Mouse (Mus musculus): Measurements from ENCODE around the gene Ccr10. TPM values are rescaled to one million over a fixed set of nuclear protein-coding genes. Genes with fewer than 3 reads are reported as not detected.

Gene Ccr10
- total RNA-seq, 2 experiments from 2014 or later: not detected

GRCm38 (mm10) chr11:101155728-101156371, 19.4 kb downstream of the Ccr10 start, which contains the start of gene Tubg2:
TSS of gene Tubg2 (plus strand) at chr11:101155907.
- peak; percentile 42 for ATAC-seq (replicated peaks; ENCODE audit: poor library complexity)

- no peak for ATAC-seq (replicated peaks; ENCODE audit: poor library complexity)
Measured at GRCm38 (mm10) chr11:101155151-101155550, 20.1 kb downstream of the Ccr10 start.

DNA sequence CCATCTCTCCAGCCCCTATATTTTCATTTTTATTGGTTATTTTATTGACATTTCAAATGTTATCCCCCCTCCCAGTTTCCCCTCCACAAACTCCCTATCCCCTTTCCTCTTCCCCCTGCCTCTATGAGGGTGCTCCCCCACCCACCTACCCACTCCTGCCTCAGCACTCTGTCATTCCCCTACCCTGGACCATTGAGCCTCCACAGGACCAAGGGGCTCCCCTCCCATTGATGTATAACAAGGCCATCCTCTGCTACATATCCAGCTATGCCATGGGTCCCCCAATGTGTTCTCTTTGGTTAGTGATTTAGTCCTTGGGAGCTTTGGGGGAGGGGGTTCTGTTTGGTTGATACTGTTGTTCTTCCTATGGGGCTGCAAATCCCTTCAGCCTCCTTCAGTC, 20.6 kb downstream of the Ccr10 start:
- no peak for ATAC-seq (replicated peaks; ENCODE audit: poor library complexity)

GRCm38 (mm10) chr11:101152825-101153224, 22.4 kb downstream of the Ccr10 start:
- no peak for ATAC-seq (replicated peaks; ENCODE audit: poor library complexity)

GRCm38 (mm10) chr11:101151063-101151462, 24.2 kb downstream of the Ccr10 start:
- no peak for ATAC-seq (replicated peaks; ENCODE audit: poor library complexity)

DNA sequence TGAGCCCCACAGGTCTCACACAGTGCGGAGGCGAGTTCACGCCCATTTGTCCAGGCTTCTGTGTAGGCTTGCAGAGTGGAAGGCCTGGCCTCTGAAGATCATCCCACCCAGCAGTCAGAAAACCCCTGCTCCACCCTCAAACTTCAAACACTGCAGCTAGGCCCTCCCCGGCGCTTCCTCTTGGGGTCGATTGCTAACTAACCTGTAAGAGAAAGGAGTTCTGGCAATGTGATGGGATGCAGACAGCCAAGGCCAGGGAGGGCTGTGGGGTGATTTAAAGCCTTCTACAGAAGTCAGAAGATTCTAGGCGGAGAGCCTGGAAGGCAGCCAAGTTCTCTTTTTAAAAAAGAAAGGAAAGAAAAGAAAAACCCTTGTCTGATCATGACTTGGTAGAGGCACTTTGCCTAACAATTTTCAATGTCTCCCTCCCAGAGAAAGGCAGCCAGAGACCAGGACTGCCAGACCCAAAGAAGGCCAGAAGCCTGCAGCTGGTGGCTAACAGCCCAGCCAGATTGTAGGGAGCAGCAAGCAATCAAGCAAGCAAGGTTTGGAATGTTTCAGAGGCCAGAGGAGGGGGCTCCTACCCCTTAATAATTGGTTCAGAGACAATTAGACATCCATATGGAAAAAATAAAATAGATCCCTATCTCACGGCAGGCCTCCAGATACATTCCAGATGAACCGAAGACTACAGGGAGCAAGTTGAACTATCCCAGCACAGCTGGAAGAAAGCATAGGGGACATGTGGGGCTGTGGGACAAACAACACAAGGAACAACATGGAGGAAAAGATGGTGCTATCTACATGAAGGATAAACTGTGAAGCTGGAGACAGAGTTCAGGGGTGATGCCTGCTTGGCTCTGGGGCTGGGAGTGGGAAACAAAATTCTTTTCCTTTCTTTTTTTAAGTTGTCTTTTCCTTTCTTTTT, 25.8 kb downstream of the Ccr10 start:
- ATAC-seq (replicated peaks; ENCODE audit: poor library complexity): no peak; the same call in 1 of the 2 replicates

DNA sequence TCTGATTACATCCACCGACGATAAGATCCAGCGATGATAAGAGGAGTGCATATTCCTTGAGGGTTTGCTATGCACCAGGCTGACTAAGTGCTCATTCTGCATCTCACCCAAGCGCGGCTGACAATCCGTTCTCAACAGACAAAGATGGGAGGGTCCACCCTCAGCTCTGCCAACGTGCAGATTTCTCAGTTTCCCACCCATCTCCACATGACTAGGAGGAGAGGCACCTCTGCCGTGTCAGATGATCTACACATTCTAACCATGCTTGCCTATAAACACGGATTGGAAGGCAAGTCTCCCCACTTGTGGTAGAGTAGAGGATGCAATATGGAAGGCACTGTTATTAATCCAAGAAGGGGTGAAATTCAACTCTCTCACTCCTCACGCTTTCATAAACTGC, 26.5 kb downstream of the Ccr10 start:
- no peak for ATAC-seq (replicated peaks; ENCODE audit: poor library complexity)

GRCm38 (mm10) chr11:101146377-101146776, 28.9 kb downstream of the Ccr10 start:
- ATAC-seq (replicated peaks; ENCODE audit: poor library complexity): no peak

DNA sequence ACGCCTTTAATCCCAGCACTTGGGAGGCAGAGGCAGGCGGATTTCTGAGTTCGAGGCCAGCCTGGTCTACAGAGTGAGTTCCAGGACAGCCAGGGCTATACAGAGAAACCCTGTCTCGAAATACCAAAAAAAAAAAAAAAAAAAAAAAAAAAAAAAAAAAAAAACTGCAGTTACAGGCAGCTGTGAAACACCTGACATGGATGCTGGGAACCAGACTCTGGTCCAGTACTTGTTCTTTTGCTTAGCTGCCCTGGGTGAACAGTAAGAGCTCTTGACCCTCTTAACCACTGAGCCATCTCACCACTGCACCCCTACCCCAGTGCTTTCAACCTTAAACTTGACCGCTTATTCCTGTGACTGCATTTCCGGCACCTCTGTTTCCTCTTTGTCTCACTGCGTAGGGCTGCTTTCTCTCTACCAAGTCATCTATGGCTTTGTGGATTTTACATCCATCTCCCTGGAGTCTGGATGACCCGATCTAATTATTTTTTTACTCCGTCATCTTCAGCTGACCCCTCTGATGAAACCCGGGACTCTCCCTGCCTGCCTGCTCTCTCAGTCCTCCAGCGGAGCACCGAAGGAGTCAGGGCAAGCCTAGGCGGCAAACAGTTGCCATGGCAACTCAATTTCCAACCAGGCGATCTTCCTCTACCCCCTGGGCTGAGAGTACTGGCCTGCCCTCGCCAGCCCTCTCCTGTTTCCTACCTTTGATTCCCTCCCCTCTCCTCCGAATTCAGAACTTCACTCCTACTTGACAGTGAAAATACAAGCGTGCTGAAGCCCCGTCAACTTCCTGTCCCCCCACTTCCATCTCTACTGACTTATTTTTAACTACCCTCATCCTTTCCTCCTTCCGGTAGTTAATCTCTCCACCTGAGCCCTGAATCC, 31.7 kb downstream of the Ccr10 start:
- ATAC-seq (replicated peaks; ENCODE audit: poor library complexity): peak; percentile 63

DNA sequence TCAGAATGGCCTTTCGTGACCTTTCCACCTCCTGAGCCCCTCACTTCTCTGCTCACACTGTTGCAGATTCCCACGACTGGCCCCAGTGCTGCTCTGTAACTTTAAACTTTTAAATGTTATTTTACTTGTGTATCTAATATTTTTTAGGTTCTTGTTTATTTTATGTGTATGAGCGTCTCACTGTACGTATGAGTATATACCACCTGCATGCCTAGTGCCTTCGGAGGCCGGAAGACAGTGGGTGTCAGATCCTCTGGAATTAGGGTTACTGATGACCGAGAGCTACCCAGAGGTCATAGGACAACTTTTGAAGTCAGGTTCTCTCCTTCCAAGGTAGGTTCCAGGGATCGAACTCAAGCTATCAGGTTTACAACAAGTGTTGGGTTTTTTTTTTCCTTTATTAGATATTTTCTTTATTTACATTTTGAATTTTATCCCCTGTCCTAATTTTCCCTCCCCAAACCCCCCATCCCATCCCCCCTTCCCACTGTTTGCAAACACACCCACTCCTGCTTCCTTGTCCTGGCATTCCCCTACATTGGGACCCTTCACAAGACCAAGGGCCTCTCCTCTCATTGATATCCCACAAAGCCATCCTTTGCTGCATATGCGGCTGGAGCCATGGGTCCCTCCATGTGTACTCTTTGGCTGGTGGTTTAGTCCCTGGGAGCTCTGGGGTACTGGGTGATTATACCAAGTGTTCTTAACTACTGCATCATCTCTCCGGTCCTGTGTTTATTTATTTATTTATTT, 32.9 kb downstream of the Ccr10 start:
- ATAC-seq (replicated peaks; ENCODE audit: poor library complexity): no peak

DNA sequence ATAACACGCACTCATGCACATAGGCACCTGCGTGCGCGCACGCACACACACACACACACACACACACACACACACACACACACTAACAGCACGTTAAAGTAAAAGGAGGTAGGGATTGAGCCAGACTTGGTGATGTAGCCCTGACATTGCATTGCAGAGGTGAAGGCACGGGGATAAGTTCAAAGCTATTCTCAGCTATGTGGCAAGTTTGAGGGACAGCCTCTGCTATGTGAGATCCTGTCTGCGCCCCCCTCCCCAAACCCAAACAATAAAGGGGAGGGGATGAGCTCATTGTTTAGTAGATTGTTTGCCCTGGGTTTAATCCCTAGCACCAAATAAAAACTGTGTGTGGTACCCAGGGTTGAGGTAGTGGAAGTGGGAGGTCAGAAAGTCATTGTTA, 34.2 kb downstream of the Ccr10 start:
- no peak for ATAC-seq (replicated peaks; ENCODE audit: poor library complexity)

GRCm38 (mm10) chr11:101140164-101140819, 35.0 kb downstream of the Ccr10 start:
- no peak for ATAC-seq (replicated peaks; ENCODE audit: poor library complexity)

DNA sequence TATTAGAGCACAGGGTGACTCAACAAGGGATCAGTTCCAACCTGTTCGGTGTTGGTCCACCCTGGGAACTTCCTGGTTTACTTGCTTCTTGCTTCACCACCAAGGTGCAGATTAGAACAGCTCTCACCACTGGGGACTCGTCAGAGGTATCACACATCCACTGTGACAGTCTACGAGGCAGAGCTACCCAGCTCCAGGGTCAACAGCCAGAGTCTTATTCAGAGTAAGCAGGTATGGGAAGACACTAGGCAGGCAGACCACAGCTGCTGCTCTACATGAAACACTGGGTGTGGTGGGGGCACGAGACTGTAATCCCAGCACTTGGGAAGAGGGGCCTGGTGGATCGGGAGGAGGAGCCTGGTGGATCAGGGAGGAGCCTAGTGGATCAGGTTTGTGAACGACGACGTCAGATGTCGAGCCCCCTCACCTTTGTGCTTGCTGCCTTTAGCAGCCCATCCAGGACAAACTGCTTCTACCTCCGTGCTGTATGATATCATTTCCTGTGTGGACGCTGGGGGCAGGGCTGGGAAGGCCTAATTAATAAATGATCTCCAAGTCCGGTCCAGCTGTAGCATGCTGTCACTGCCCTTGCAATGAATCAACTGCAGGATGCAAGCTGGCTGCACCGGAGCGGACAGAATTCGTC, 36.6 kb downstream of the Ccr10 start:
- ATAC-seq (replicated peaks; ENCODE audit: poor library complexity): peak; percentile 14; the same call in 1 of the 2 replicates

DNA sequence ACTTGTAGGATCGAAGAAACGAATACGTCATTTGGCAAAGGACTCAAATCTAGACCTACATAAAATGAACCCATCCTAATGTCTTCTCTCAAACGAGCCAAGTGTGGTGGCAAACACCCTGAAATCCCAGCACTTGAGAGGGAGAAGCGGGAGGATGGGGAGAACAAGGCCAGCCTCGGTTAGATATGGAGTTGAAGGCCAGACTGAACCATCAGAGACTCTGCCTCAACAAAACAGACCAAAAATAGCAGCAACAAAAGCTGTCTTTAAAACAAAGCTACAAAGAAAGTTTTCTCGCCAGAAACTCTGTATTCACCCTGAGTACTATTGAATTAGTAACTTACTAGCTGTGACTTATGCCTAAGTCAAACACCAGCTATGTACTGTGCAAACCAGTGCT, 38.2 kb downstream of the Ccr10 start:
- ATAC-seq (replicated peaks; ENCODE audit: poor library complexity): no peak

GRCm38 (mm10) chr11:101134217-101134865, 40.9 kb downstream of the Ccr10 start:
- no peak for ATAC-seq (replicated peaks; ENCODE audit: poor library complexity)

DNA sequence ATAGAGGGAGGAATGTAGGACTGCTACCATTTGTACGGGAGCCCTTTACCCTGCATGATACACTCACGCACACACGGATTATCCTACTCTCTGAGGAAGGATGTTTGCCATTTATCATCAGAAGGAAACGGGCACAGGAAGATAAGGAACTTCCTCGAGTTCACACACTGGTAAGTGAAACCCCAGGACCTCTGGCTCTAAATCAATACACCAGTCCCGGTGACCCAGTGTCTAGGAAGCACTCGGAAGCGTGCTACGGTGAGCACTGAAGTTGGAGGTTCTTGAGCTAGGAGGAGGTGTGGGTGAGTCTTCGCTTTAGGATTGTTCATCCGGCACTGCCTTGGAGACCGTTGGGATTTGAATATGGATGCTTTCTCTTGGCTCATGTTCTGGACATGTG, 42.2 kb downstream of the Ccr10 start:
- no peak for ATAC-seq (replicated peaks; ENCODE audit: poor library complexity)

- ATAC-seq (replicated peaks; ENCODE audit: poor library complexity): 0 out of 2 replicates have a peak, but pooled peaks have one; percentile 44
Measured at GRCm38 (mm10) chr11:101131701-101132100, 43.5 kb downstream of the Ccr10 start.

DNA sequence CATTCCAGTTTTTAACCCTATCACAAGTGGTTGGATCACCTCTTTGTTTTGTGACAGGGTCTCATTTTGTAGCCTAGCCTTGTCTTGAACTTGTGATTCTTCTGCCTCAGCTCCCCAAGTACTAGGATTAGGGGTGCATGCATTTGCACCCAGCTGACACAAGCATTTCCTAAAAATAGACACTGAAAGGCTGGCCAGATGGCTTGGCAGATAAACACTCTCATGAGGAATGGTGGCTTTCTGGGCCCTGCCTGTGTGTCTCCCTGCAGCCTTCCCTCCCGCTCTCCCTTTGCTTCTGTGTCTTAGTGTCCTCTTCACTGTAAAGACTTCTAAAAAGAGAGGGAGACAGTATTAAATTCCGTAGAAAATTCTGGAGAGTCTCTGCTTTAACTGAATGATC, 44.1 kb downstream of the Ccr10 start:
- peak; percentile 60 for ATAC-seq (replicated peaks; ENCODE audit: poor library complexity)

Measured in megakaryocyte progenitor cell, adult 5-6 weeks (primary cell).